17 mouse cellular contexts compared by ENCODE assay signal in genomic region chr11:33752431-33752873, GRCm38 (mm10).
DNase-seq lines count a peak whose midpoint lies in the region; ATAC-seq and TF ChIP-seq lines count a peak whose summit lies in the region.
"Had no signal": no experiment of that assay in that cellular context is flagged by ENCODE, and none has a peak within 500 bp of the region (broad histone marks: within the 10 kb centered on the region; RNA-seq: fewer than 3 reads in every experiment).

No protein-coding gene starts in this region.

- no peaks in the 10 kb centered on the region for H3K9me3 ChIP-seq in hindbrain, embryonic 12.5 days (replicated peaks)
- H3K9me3 ChIP-seq in hindbrain, embryonic 16.5 days (ENCODE audit: control insufficient read depth, low read length): no peaks in the 10 kb centered on the region
- H3K9me3 ChIP-seq in embryonic facial prominence, embryonic 11.5 days (replicated peaks; ENCODE audit: control insufficient read depth, low read length): no peaks in the 10 kb centered on the region
- H3K9me3 ChIP-seq in limb, embryonic 12.5 days: no peaks in the 10 kb centered on the region
- H3K9me3 ChIP-seq: embryonic facial prominence, embryonic 12.5 days; liver, embryonic 13.5 days had no signal

- peak; percentile 61 for ATAC-seq in hindbrain, embryonic 12.5 days (ENCODE audit: low FRiP score)
- no peak for ATAC-seq in hindbrain, embryonic 16.5 days
- peak; percentile 3 for ATAC-seq in Patski
- ATAC-seq in embryonic facial prominence, embryonic 11.5 days (replicated peaks; ENCODE audit: insufficient number of reproducible peaks, low FRiP score, low TSS enrichment, low read depth): peak; percentile 87
- ATAC-seq in limb, embryonic 12.5 days (ENCODE audit: insufficient number of reproducible peaks, insufficient read depth, low FRiP score, low TSS enrichment, low read depth): peak; percentile 56; the same call in 1 of the 2 replicates
- ATAC-seq: forebrain, embryonic 14.5 days had no signal

- CTCF ChIA-PET in Patski (lab: Charles Lee): no interaction called here

- no peaks in the 10 kb centered on the region for H3K36me3 ChIP-seq in hindbrain, embryonic 12.5 days
- H3K36me3 ChIP-seq in hindbrain, embryonic 16.5 days (ENCODE audit: control insufficient read depth, insufficient read depth, low read length): no peaks in the 10 kb centered on the region
- no peaks in the 10 kb centered on the region for H3K36me3 ChIP-seq in embryonic facial prominence, embryonic 11.5 days (replicated peaks; ENCODE audit: control insufficient read depth, insufficient read depth, low read depth, low read length)
- H3K36me3 ChIP-seq in limb, embryonic 12.5 days: no peaks in the 10 kb centered on the region
- H3K36me3 ChIP-seq: embryonic facial prominence, embryonic 12.5 days; liver, embryonic 13.5 days had no signal

- H3K4me2 ChIP-seq in hindbrain, embryonic 12.5 days (replicated peaks): no peak overlapping the region
- no peak overlapping the region for H3K4me2 ChIP-seq in hindbrain, embryonic 16.5 days (ENCODE audit: low read length)
- no peak overlapping the region for H3K4me2 ChIP-seq in embryonic facial prominence, embryonic 11.5 days (ENCODE audit: low read depth, low read length)
- H3K4me2 ChIP-seq in limb, embryonic 12.5 days: no peak overlapping the region
- H3K4me2 ChIP-seq: embryonic facial prominence, embryonic 12.5 days; liver, embryonic 13.5 days had no signal

- peak overlapping the region; percentile 62 for H3K27ac ChIP-seq in hindbrain, embryonic 12.5 days
- no peak overlapping the region for H3K27ac ChIP-seq in hindbrain, embryonic 16.5 days (ENCODE audit: low read depth, low read length)
- no peak overlapping the region for H3K27ac ChIP-seq in embryonic facial prominence, embryonic 11.5 days (replicated peaks; ENCODE audit: low read depth, low read length)
- peak overlapping the region; percentile 32; the same call in 1 of the 2 replicates for H3K27ac ChIP-seq in limb, embryonic 12.5 days
- no peak overlapping the region for H3K27ac ChIP-seq in gastrocnemius, adult 2 months
- H3K27ac ChIP-seq: embryonic facial prominence, embryonic 12.5 days; liver, embryonic 13.5 days had no signal

- POLR2A ChIA-PET in Patski (lab: Charles Lee): interaction anchor here (0.6 kb wide), 1 partner anchor 10 kb away, joined by 3 read pairs; no protein-coding TSS in a partner anchor

- H3K9ac ChIP-seq in hindbrain, embryonic 12.5 days: no peak overlapping the region
- H3K9ac ChIP-seq in hindbrain, embryonic 16.5 days (ENCODE audit: low read depth, low read length): no peak overlapping the region
- no peak overlapping the region for H3K9ac ChIP-seq in embryonic facial prominence, embryonic 11.5 days (replicated peaks; ENCODE audit: low read length)
- no peak overlapping the region for H3K9ac ChIP-seq in limb, embryonic 12.5 days (replicated peaks)
- H3K9ac ChIP-seq: embryonic facial prominence, embryonic 12.5 days; liver, embryonic 13.5 days had no signal

- no peak for DNase-seq in Patski (ENCODE audit: low read depth, low spot score)
- peak; percentile 77 for DNase-seq in embryonic facial prominence, embryonic 11.5 days (ENCODE audit: low spot score)
- DNase-seq in kidney, postnatal 36 days: no peak
- DNase-seq in gastrocnemius, adult 2 months: no peak
- no peak for DNase-seq in testis, postnatal 10 days (ENCODE audit: low spot score)
- DNase-seq: B cell, adult 2 months; cerebellum, adult 11 months; gastrocnemius, postnatal 10 days; kidney, postnatal 4 days; liver, embryonic 13.5 days; right cerebral cortex, postnatal 25 days; thymus, postnatal 14 days had no signal

- H3K4me3 ChIP-seq in hindbrain, embryonic 12.5 days: no peak overlapping the region
- no peak overlapping the region for H3K4me3 ChIP-seq in hindbrain, embryonic 16.5 days (ENCODE audit: low read length)
- H3K4me3 ChIP-seq in embryonic facial prominence, embryonic 11.5 days (ENCODE audit: low read depth, low read length): no peak overlapping the region
- H3K4me3 ChIP-seq in limb, embryonic 12.5 days (replicated peaks): no peak overlapping the region
- H3K4me3 ChIP-seq in gastrocnemius, adult 2 months: no peak overlapping the region
- H3K4me3 ChIP-seq: embryonic facial prominence, embryonic 12.5 days; liver, embryonic 13.5 days had no signal

- TF ChIP-seq CTCF in Patski (IDR thresholded peaks at IDR 0.05): no peak
- TF ChIP-seq CTCF in gastrocnemius, adult 2 months (IDR thresholded peaks at IDR 0.05): no peak

- H3K27me3 ChIP-seq in hindbrain, embryonic 12.5 days: peaks cover 6% of the 10 kb centered on the region
- no peaks in the 10 kb centered on the region for H3K27me3 ChIP-seq in hindbrain, embryonic 16.5 days (replicated peaks; ENCODE audit: control insufficient read depth, insufficient read depth, low read length)
- H3K27me3 ChIP-seq in Patski: peaks cover 8% of the 10 kb centered on the region
- H3K27me3 ChIP-seq in embryonic facial prominence, embryonic 11.5 days (ENCODE audit: control insufficient read depth, insufficient read depth, low read length): no peaks in the 10 kb centered on the region
- peaks cover 16% of the 10 kb centered on the region; the same call in 1 of the 2 replicates for H3K27me3 ChIP-seq in limb, embryonic 12.5 days
- H3K27me3 ChIP-seq: liver, embryonic 13.5 days had no signal

- H3K4me1 ChIP-seq in hindbrain, embryonic 12.5 days: peaks cover 22% of the 10 kb centered on the region
- H3K4me1 ChIP-seq in hindbrain, embryonic 16.5 days (ENCODE audit: control insufficient read depth, insufficient read depth, low read depth, low read length): peaks cover 12% of the 10 kb centered on the region
- H3K4me1 ChIP-seq in embryonic facial prominence, embryonic 11.5 days (ENCODE audit: control insufficient read depth, insufficient read depth, low read length): peaks cover 2% of the 10 kb centered on the region; the same call in 1 of the 2 replicates
- peaks cover 17% of the 10 kb centered on the region for H3K4me1 ChIP-seq in limb, embryonic 12.5 days (replicated peaks)
- H3K4me1 ChIP-seq: liver, embryonic 13.5 days had no signal

- intact Hi-C loops in gastrocnemius, adult 2 months (cut with DNase I): no loop called here

- WGBS in hindbrain, embryonic 12.5 days: 37% methylated on average over 4 of the region's 4 CpGs
- WGBS in hindbrain, embryonic 16.5 days: 38% methylated on average over 4 of the region's 4 CpGs
- whole genome bisulfite sequencing in embryonic facial prominence, embryonic 11.5 days: 20% methylated on average over 4 of the region's 4 CpGs
- WGBS in limb, embryonic 12.5 days: 19% methylated on average over 4 of the region's 4 CpGs

- in situ Hi-C loops in Patski (cut with MboI; ENCODE audit: low pct_unique_long_range_greater_than_20kb): no loop called here

Comparison
In these comparisons a context has a peak if more than half of its experiments do, and no peak if none do; other contexts are left out.
1. H3K27ac ChIP-seq: peak in hindbrain, embryonic 12.5 days (single experiment) and limb, embryonic 12.5 days (single experiment); none in hindbrain, embryonic 16.5 days (single experiment), embryonic facial prominence, embryonic 11.5 days (single experiment) and gastrocnemius, adult 2 months (single experiment).